Comparison of ENCODE assay signal across 8 mouse cellular contexts in the genomic region with DNA sequence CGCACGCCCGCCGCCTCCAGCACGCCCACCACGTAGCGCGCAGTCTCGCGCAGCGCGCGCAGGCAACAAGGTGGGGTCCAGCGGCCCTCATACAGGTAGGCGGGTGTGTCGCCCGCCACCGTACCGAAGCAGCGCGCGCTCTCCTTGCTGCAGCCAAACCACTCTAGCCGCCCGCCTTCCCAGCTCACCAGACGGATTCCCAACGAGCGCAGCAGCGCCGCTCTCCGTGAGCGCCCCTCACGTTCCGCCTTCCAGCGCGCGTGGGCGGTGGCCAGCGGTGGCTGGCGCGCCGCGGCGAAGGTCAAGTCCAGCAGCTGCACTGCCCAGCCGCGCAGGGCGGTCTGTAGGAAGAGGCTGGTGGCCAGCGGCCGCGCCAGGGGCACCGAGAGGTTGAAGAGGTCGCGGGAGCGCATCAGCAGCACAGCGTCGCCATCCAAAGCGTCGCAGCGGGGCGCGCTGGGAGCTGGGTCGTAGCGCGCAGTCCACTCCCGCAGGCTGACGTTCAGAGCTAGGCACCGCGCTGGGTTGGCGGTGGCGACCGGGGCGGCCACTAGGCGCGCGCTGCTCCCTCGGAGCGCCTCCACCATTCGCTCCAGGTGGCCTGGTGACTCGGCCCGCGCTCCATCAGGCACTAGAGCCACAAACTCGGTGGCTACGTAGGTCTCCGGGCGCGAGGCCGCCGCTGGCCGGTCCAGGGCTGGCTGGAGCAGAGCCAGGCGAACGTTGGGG. TPM values are rescaled to one million over a fixed set of nuclear protein-coding genes. Genes with fewer than 3 reads are reported as not detected.
A peak's percentile ranks its signal among the peaks of the same experiment; 100 is the strongest.
DNase-seq lines count a peak whose midpoint lies in the region; ATAC-seq lines count a peak whose summit lies in the region.

No protein-coding gene starts in this region.

- H3K27me3 ChIP-seq in kidney, embryonic 16.5 days (ENCODE audit: insufficient read depth, low read length) = 0 out of 2 replicates have a peak, but pooled peaks cover 3% of the 10 kb centered on the region
- H3K27me3 ChIP-seq in intestine, embryonic 14.5 days (replicated peaks; ENCODE audit: control insufficient read depth, insufficient read depth, low read length) = no peaks in the 10 kb centered on the region; the same call in none of the 2 replicates
- H3K27me3 ChIP-seq in midbrain, embryonic 12.5 days = peaks cover 40% of the 10 kb centered on the region

- H3K9ac ChIP-seq in kidney, embryonic 16.5 days (replicated peaks; ENCODE audit: low read length) = peak overlapping the region; percentile 61
- peak overlapping the region; percentile 29 for H3K9ac ChIP-seq in intestine, embryonic 14.5 days (ENCODE audit: low read length)
- H3K9ac ChIP-seq in midbrain, embryonic 12.5 days (replicated peaks) = peak overlapping the region; percentile 62

- H3K9me3 ChIP-seq in kidney, embryonic 16.5 days (ENCODE audit: low read length) = no peaks in the 10 kb centered on the region
- no peaks in the 10 kb centered on the region for H3K9me3 ChIP-seq in intestine, embryonic 14.5 days (ENCODE audit: control insufficient read depth, low read length)
- no peaks in the 10 kb centered on the region for H3K9me3 ChIP-seq in midbrain, embryonic 12.5 days

- WGBS in kidney, embryonic 16.5 days = 6% methylated on average over 90 of the region's 90 CpGs
- WGBS in intestine, embryonic 14.5 days = 9% methylated on average over 83 of the region's 90 CpGs
- WGBS in midbrain, embryonic 12.5 days = 5% methylated on average over 87 of the region's 90 CpGs

- peak overlapping the region; percentile 47 for H3K4me3 ChIP-seq in kidney, embryonic 16.5 days (ENCODE audit: low read length)
- H3K4me3 ChIP-seq in intestine, embryonic 14.5 days (ENCODE audit: low read depth, low read length) = peak overlapping the region; percentile 34
- peak overlapping the region; percentile 45 for H3K4me3 ChIP-seq in midbrain, embryonic 12.5 days

- peak; percentile 72 for ATAC-seq in kidney, embryonic 16.5 days (ENCODE audit: low FRiP score, low TSS enrichment)
- peak; percentile 45; the same call in 1 of the 2 replicates for ATAC-seq in intestine, embryonic 14.5 days (replicated peaks; ENCODE audit: low FRiP score, low TSS enrichment, low read depth)
- ATAC-seq in midbrain, embryonic 12.5 days (ENCODE audit: low FRiP score, low read depth) = no peak

- peak overlapping the region; percentile 83 for H3K4me2 ChIP-seq in kidney, embryonic 16.5 days (replicated peaks; ENCODE audit: low read depth, low read length)
- H3K4me2 ChIP-seq in intestine, embryonic 14.5 days (ENCODE audit: low read length) = peak overlapping the region; percentile 56
- H3K4me2 ChIP-seq in midbrain, embryonic 12.5 days (replicated peaks) = peak overlapping the region; percentile 68

- DNase-seq in kidney, postnatal 25 days = no peak
- DNase-seq in adrenal gland, postnatal 14 days = peak; percentile 60
- DNase-seq in embryo, embryonic 9.5 days (ENCODE audit: extremely low spot score) = peak; percentile 54
- peak; percentile 73 for DNase-seq in intestine, embryonic 14.5 days (ENCODE audit: low spot score)
- DNase-seq in urinary bladder, adult 18-20 months (ENCODE audit: low spot score in 2 of 2) = no peak
- no peak for DNase-seq in spleen, adult 12 weeks (ENCODE audit: low spot score)

- H3K27ac ChIP-seq in kidney, embryonic 16.5 days (ENCODE audit: low read length) = no peak overlapping the region
- no peak overlapping the region for H3K27ac ChIP-seq in intestine, embryonic 14.5 days (ENCODE audit: low read depth)
- H3K27ac ChIP-seq in midbrain, embryonic 12.5 days (replicated peaks) = peak overlapping the region; percentile 80

- H3K4me1 ChIP-seq in kidney, embryonic 16.5 days (ENCODE audit: insufficient read depth, low read length) = peaks cover 21% of the 10 kb centered on the region
- H3K4me1 ChIP-seq in intestine, embryonic 14.5 days (replicated peaks; ENCODE audit: control insufficient read depth, insufficient read depth, low read length) = peaks cover 7% of the 10 kb centered on the region
- H3K4me1 ChIP-seq in midbrain, embryonic 12.5 days = peaks cover 38% of the 10 kb centered on the region

- peaks cover 27% of the 10 kb centered on the region for H3K36me3 ChIP-seq in kidney, embryonic 16.5 days (ENCODE audit: insufficient read depth, low read length)
- peaks cover 37% of the 10 kb centered on the region for H3K36me3 ChIP-seq in intestine, embryonic 14.5 days (ENCODE audit: control insufficient read depth, insufficient read depth, low read length)
- peaks cover 25% of the 10 kb centered on the region for H3K36me3 ChIP-seq in midbrain, embryonic 12.5 days

RNA-seq across cellular contexts. Expression of a gene that starts 4.6 kb away (rescaled TPM):
- 98.4 and 111 TPM in 2 replicates for polyA plus RNA-seq in kidney, embryonic 16.5 days (2015; fragmentation: Nextera tagmentation; extraction: Ambion mirVana)
- total RNA-seq in adrenal gland, postnatal 14 days (2021) = 71.1 and 71.7 TPM in 2 replicates
- polyA plus RNA-seq in intestine, embryonic 14.5 days (2014; fragmentation: Nextera tagmentation; extraction: Ambion mirVana) = 107 and 111 TPM in 2 replicates
- polyA plus RNA-seq in midbrain, embryonic 12.5 days (2016; fragmentation: Nextera tagmentation; extraction: Ambion mirVana) = 191 and 196 TPM in 2 replicates

RNA-seq across cellular contexts. Expression of a gene that starts 5.4 kb away (rescaled TPM):
- 36.3 and 36.6 TPM in 2 replicates for polyA plus RNA-seq in kidney, embryonic 16.5 days (2015; fragmentation: Nextera tagmentation; extraction: Ambion mirVana)
- 23.8 and 25.1 TPM in 2 replicates for total RNA-seq in adrenal gland, postnatal 14 days (2021)
- polyA plus RNA-seq in intestine, embryonic 14.5 days (2014; fragmentation: Nextera tagmentation; extraction: Ambion mirVana) = 27.5 and 28.3 TPM in 2 replicates
- polyA plus RNA-seq in midbrain, embryonic 12.5 days (2016; fragmentation: Nextera tagmentation; extraction: Ambion mirVana) = 36.9 and 41.2 TPM in 2 replicates

RNA-seq across cellular contexts. Expression of a gene that starts 29.9 kb away (rescaled TPM):
- polyA plus RNA-seq in kidney, embryonic 16.5 days (2015; fragmentation: Nextera tagmentation; extraction: Ambion mirVana) = 49.2 and 51.0 TPM in 2 replicates
- 120 and 160 TPM in 2 replicates for total RNA-seq in adrenal gland, postnatal 14 days (2021)
- 41.5 and 43.9 TPM in 2 replicates for polyA plus RNA-seq in intestine, embryonic 14.5 days (2014; fragmentation: Nextera tagmentation; extraction: Ambion mirVana)
- polyA plus RNA-seq in midbrain, embryonic 12.5 days (2016; fragmentation: Nextera tagmentation; extraction: Ambion mirVana) = 33.3 and 33.6 TPM in 2 replicates

RNA-seq across cellular contexts. Expression of a gene that starts 31.6 kb away (rescaled TPM):
- polyA plus RNA-seq in kidney, embryonic 16.5 days (2015; fragmentation: Nextera tagmentation; extraction: Ambion mirVana) = 16.2 and 17.8 TPM in 2 replicates
- total RNA-seq in adrenal gland, postnatal 14 days (2021) = 25.0 and 35.4 TPM in 2 replicates
- polyA plus RNA-seq in intestine, embryonic 14.5 days (2014; fragmentation: Nextera tagmentation; extraction: Ambion mirVana) = 12.0 and 12.8 TPM in 2 replicates
- 10.2 and 12.0 TPM in 2 replicates for polyA plus RNA-seq in midbrain, embryonic 12.5 days (2016; fragmentation: Nextera tagmentation; extraction: Ambion mirVana)

Comparison
In these comparisons a context has a peak if more than half of its experiments do, and no peak if none do; other contexts are left out.
1. DNase-seq: peak in adrenal gland, postnatal 14 days (single experiment), embryo, embryonic 9.5 days (single experiment) and intestine, embryonic 14.5 days (single experiment); none in kidney, postnatal 25 days (0 of 2), urinary bladder, adult 18-20 months (0 of 2) and spleen, adult 12 weeks (single experiment).
2. Peak in every context shown above with its lines, with median percentiles within 50 percentile points of each other: H3K4me2 ChIP-seq, H3K4me3 ChIP-seq and H3K9ac ChIP-seq.